Mouse (Mus musculus): ENCODE measurements at regions not wholly inside any gene's neighbourhood (a gene's known extent, or its start where the extent isn't known, plus 50 kb on each side); places are given as distances from the start of the nearest gene placed in this dataset.

GRCm38 (mm10) chr13:117334125-117334524, 113.2 kb upstream of the Gm17509 start:
- DNase-seq (ENCODE audit: low read depth, low spot score): peak; percentile 64

GRCm38 (mm10) chr13:117334539-117334938, 113.7 kb upstream of the Gm17509 start:
- DNase-seq (ENCODE audit: low read depth, low spot score): no peak

DNA sequence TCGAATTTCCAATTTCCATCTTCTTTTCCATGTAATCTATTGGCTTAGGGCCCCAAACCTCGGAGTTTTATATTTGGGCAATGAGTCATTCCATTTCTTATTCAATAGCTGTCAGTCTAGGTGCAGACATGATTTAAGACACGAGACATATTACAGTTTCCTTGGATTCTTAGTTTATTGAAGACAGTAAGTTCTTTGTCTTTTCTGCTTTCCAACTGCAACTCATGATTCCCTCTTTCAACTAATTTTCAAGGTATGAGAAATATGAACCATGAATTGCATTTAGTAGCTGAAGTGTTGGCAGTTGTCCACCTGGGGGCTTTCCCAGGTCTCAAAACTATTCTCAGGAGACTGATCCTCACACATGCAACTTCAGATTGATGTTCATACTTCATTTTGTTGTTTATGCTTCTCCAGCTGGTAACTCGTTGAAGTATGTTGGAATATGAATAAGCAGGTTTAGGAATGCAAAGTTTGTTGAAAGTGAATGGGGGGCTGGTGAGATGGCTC, 160.3 kb upstream of the Gm17509 start:
- DNase-seq (ENCODE audit: low read depth, low spot score): peak; percentile 95

DNA sequence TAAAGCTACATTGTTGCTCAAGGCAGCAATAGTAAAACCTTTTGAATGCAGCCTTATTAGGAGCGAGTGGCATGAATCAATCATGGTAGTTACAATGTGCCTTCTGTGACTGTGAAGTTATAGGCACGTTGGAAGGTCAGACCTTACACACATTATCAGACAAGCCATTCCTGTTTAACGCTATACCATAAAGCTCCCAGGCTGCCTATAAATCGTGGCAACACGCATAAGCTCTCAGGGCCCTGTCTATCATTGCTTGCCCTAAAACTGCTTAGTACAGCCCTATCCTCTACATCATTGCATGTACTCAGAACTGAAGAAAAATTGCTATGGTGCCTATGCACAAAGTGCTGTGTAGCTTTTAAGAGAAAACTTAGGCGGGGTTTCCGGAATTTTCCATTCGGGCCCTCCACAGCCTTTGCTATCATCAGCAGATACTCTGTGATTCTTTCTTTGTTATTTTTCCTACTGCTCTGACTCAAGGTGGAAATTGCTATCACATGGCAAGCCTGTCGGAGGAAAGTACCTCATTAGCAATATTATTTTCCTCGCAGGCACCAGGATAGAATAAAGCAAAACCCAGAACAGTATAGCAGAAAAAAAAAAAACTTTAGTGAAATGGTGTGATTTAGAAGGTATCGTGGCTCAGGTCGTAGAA, 162.7 kb upstream of the Gm17509 start:
- peak; percentile 53 for DNase-seq (ENCODE audit: low read depth, low spot score)

DNA sequence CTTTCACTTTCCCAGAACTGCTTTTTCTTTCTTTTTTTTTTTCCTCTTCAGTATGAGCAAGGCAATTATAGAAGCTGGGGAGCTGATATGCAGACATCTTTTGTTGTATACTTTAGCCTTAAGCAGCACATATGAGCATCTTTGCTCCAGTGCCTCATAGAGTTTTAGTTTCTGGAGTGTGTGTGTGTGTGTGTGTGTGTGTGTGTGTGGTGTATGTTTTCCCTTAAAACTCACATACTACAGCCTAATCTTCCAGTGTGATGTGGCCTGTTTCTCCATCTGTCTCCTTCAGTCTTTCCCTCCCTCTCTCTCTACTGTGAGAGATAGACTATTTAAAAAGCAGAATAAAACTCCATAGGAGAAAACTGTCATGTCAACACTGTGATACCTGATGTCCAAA, 169.4 kb upstream of the Gm17509 start:
- peak; percentile 20 for DNase-seq (ENCODE audit: low read depth, low spot score)

DNA sequence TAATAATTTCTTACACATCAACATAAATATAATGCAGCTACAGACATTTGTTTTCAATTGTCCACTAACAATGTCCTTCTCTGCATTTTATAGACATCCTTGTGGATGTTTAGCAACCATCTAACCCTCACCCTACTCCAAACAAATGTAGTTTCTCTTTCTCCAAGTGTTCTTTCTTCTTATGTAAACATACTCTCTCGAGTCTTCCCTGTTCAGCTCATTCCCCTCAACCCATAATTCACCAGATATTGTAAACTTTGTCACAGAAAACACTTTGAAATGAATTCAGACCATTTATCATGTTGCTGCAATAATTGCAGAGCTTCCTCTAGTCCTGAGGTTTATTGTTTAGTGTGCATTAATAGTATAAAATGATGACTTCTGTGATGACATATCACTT, 172.6 kb upstream of the Gm17509 start:
- no peak for DNase-seq (ENCODE audit: low read depth, low spot score)

GRCm38 (mm10) chr13:117401245-117401644, 180.4 kb upstream of the Gm17509 start:
- peak; percentile 29 for DNase-seq (ENCODE audit: low read depth, low spot score)

- peak; percentile 55 for DNase-seq (ENCODE audit: low read depth, low spot score)
Observed at GRCm38 (mm10) chr13:117409940-117410339, 189.1 kb upstream of the Gm17509 start.

- no peak for DNase-seq (ENCODE audit: low read depth, low spot score)
Observed at GRCm38 (mm10) chr13:117413616-117414015, 188.5 kb upstream of the Hcn1 start.

DNA sequence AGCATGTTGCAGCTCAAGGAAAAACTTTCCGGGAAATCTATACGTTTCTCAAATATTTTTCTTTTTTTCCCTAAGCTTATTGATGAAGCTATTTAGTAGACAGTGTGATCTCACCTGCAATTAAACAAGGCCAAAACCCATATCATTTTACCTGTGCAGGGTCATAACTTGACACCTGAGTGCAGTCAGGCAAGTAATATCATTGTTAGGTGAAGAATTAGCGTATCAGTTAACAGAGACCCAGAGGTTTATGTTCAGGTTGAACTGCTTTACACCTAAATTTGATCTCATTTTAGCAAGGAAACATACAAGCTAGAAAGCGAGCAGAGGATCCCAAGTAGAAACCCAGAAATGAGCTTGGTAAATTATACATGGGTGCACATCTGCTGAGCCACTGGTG, 178.6 kb upstream of the Hcn1 start:
- DNase-seq (ENCODE audit: low read depth, low spot score): no peak

DNA sequence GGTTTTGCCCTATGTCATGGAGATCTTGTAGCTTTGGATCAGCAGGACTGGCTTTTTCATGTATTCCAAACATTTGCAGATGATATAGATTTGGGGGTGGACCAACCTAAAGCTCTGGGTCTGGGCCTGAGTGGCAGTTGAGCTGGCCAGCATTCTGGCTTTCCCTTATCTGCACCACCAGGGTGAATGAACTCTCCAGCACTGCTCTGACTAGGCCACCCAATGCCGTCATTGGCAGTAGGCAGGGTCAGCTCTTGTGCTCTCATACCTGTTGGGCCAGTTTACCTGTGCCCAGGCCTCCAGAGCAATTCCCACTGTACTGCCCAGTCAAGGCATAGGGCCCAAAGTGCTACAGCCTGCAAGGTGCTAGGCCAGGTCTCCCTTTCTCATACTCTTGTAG, 177.1 kb upstream of the Hcn1 start:
- DNase-seq (ENCODE audit: low read depth, low spot score): no peak

- peak; percentile 83 for DNase-seq (ENCODE audit: low read depth, low spot score)
Observed at GRCm38 (mm10) chr13:117467407-117467806, 134.7 kb upstream of the Hcn1 start.

DNA sequence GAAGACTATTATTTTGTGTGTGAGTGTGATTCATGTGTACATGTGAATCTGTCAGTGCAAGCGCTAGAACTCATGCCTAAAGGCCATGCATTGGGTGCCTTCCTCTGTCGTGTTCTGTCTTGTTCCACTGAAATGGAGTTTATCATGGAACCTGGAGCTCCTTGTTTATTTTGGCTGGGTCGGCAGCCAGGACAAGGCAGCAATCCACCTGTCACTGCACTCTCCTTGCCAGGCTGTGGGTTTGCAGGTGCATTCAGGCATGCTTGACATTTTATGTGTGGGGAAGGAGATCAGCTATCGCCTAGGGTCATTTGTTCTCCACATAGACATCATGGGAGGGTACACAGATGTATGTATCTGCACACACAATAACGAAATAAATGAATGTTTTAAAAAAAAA, 129.4 kb upstream of the Hcn1 start:
- DNase-seq (ENCODE audit: low read depth, low spot score): no peak

- no peak for DNase-seq (ENCODE audit: low read depth, low spot score)
Observed at GRCm38 (mm10) chr13:117482624-117483023, 119.5 kb upstream of the Hcn1 start.

GRCm38 (mm10) chr13:117508746-117509145, 93.4 kb upstream of the Hcn1 start:
- no peak for DNase-seq (ENCODE audit: low read depth, low spot score)

GRCm38 (mm10) chr13:117550108-117550507, 52.0 kb upstream of the Hcn1 start:
- peak; percentile 71 for DNase-seq (ENCODE audit: low read depth, low spot score)
